Mouse (Mus musculus) olfactory bulb, adult 2 months (tissue): ENCODE data around the gene Gstm4.

Source experiments
- CTCF ChIP-seq: fragments of 200-500 bp; IDR thresholded peaks from 2 replicates; pipeline ENCODE4 v1.5.1; 2012; ENCODE audit warnings: low read depth, mild to moderate bottlenecking, low read length, moderate library complexity; ENCODE audit not compliant: insufficient read depth
- POLR2A ChIP-seq: fragments of 200-500 bp; IDR thresholded peaks from 2 replicates; pipeline ENCODE4 v1.6.1; 2012; ENCODE audit warnings: mild to moderate bottlenecking, low read depth, low read length, moderate library complexity; ENCODE audit not compliant: insufficient read depth

GRCm38 (mm10) chr3:108017473-108018189 is 27.1 kb downstream of the Gstm4 start, which contains the start of gene Gstm1:
- TF ChIP-seq CTCF (peak; percentile 86), POLR2A (peak; percentile 20; the same call in 1 of the 2 replicates)
